Mouse (Mus musculus) MEL (cell line): ENCODE measurements around the gene Rasal3. TPM values are rescaled to one million over a fixed set of nuclear protein-coding genes. Genes with fewer than 3 reads are reported as not detected.

Experiments used
- DNase-seq: peaks from one replicate; pipeline ENCODE4 v3.0.0; 2011; ENCODE audit warnings: low read depth, low spot score
- H3K27ac ChIP-seq: 2 replicates; pipeline ENCODE4 v1.5.1; 2012; ENCODE audit warnings: low read depth, mild to moderate bottlenecking, control low read depth, low read length, moderate library complexity; ENCODE audit not compliant: control insufficient read depth
- H3K27me3 ChIP-seq, 2 experiments: fragments of 150-350 bp in 1 of 2; sonication (generic) in 1 of 2; 2 replicates each; pipeline ENCODE4 v1.6.1; 2012; ENCODE audit warnings: low read length in 2 of 2, mild to moderate bottlenecking in 2 of 2, improper control_type of control experiment in 1 of 2, moderate library complexity in 1 of 2; ENCODE audit not compliant: insufficient read depth in 2 of 2, control insufficient read depth in 1 of 2
- H3K36me3 ChIP-seq, 2 experiments: 2 replicates each; pipeline ENCODE4 v1.6.1; 2012 to 2014; ENCODE audit warnings: low read length in 2 of 2, improper control_type of control experiment in 1 of 2, inconsistent platforms in 1 of 2, mild to moderate bottlenecking in 1 of 2; ENCODE audit not compliant: insufficient read depth in 2 of 2, control insufficient read depth in 1 of 2
- H3K4me1 ChIP-seq, 2 experiments: fragments of 150-350 bp in 1 of 2; sonication (generic) in 1 of 2; 2 replicates each; pipeline ENCODE4 v1.6.1; 2012; ENCODE audit warnings: low read length in 2 of 2, improper control_type of control experiment in 1 of 2, mild to moderate bottlenecking in 1 of 2; ENCODE audit not compliant: insufficient read depth in 2 of 2, control insufficient read depth in 1 of 2
- H3K4me3 ChIP-seq, 2 experiments: fragments of 150-350 bp in 1 of 2; sonication (generic) in 1 of 2; 2 replicates each; pipeline ENCODE4 v1.5.1; 2012; ENCODE audit warnings: low read depth in 2 of 2, low read length in 2 of 2, mild to moderate bottlenecking in 2 of 2, moderate library complexity in 2 of 2, control low read depth in 1 of 2, improper control_type of control experiment in 1 of 2; ENCODE audit not compliant: control insufficient read depth in 1 of 2, insufficient read depth in 1 of 2
- H3K79me2 ChIP-seq: 2 replicates; pipeline ENCODE4 v1.6.1; 2012; ENCODE audit warnings: mild to moderate bottlenecking, low read length, moderate library complexity; ENCODE audit not compliant: control insufficient read depth, poor library complexity, insufficient read depth
- H3K9ac ChIP-seq: 2 replicates; pipeline ENCODE4 v1.6.1; 2012; ENCODE audit warnings: low read depth, mild to moderate bottlenecking, control low read depth, low read length, moderate library complexity; ENCODE audit not compliant: control insufficient read depth, poor library complexity, severe bottlenecking
- H3K9me3 ChIP-seq: fragments of 150-350 bp; sonication (generic); replicated peaks from 2 replicates; pipeline ENCODE4 v1.6.1; 2012; ENCODE audit warnings: mild to moderate bottlenecking, low read length, improper control_type of control experiment, moderate library complexity; ENCODE audit not compliant: insufficient read depth
- CHD2 ChIP-seq: IDR thresholded peaks from 2 replicates; pipeline ENCODE4 v1.6.1; 2011; ENCODE audit warnings: low read length, improper control_type of control experiment
- EP300 ChIP-seq, 2 experiments: IDR thresholded peaks; 2 replicates each; pipeline ENCODE4 v1.6.1; 2011; ENCODE audit warnings: improper control_type of control experiment in 2 of 2, low read length in 2 of 2, low read depth in 1 of 2, mild to moderate bottlenecking in 1 of 2
- HCFC1 ChIP-seq: IDR thresholded peaks from 2 replicates; pipeline ENCODE4 v1.6.1; 2012; ENCODE audit warnings: low read depth, mild to moderate bottlenecking, inconsistent platforms, low read length, improper control_type of control experiment, moderate library complexity
- JUND ChIP-seq: IDR thresholded peaks from 2 replicates; pipeline ENCODE4 v1.6.1; 2011; ENCODE audit warnings: low read depth, mild to moderate bottlenecking, improper control_type of control experiment, low read length
- MAFK ChIP-seq: IDR thresholded peaks from 2 replicates; pipeline ENCODE4 v1.6.1; 2011; ENCODE audit warnings: low read depth, mild to moderate bottlenecking, low read length, improper control_type of control experiment, borderline replicate concordance
- MAX ChIP-seq: IDR thresholded peaks from 2 replicates; pipeline ENCODE4 v1.6.1; 2011; ENCODE audit warnings: low read length, improper control_type of control experiment
- MAZ ChIP-seq: IDR thresholded peaks from 2 replicates; pipeline ENCODE4 v1.6.1; 2012; ENCODE audit warnings: low read depth, mild to moderate bottlenecking, inconsistent platforms, low read length, improper control_type of control experiment
- MXI1 ChIP-seq: IDR thresholded peaks from 2 replicates; pipeline ENCODE4 v1.6.1; 2011; ENCODE audit warnings: mild to moderate bottlenecking, low read depth, low read length, improper control_type of control experiment
- MYC ChIP-seq: IDR thresholded peaks from 2 replicates; pipeline ENCODE4 v1.6.1; 2011; ENCODE audit warnings: low read depth, mild to moderate bottlenecking, low read length, improper control_type of control experiment, moderate library complexity
- NELFE ChIP-seq: IDR thresholded peaks from 2 replicates; pipeline ENCODE4 v1.6.1; 2011; ENCODE audit warnings: low read depth, low read length, improper control_type of control experiment
- NRF1 ChIP-seq: IDR thresholded peaks from 2 replicates; pipeline ENCODE4 v1.6.1; 2014; ENCODE audit warnings: low read depth, mild to moderate bottlenecking, inconsistent platforms, low read length, improper control_type of control experiment, moderate library complexity; ENCODE audit not compliant: poor library complexity, insufficient read depth, severe bottlenecking
- POLR2A ChIP-seq, 2 experiments: IDR thresholded peaks; 2 replicates each; pipeline ENCODE4 v1.6.1; 2011 to 2012; ENCODE audit warnings: low read length in 2 of 2, mild to moderate bottlenecking in 2 of 2, control low read depth in 1 of 2, improper control_type of control experiment in 1 of 2, low read depth in 1 of 2, moderate library complexity in 1 of 2; ENCODE audit not compliant: control insufficient read depth in 1 of 2, insufficient read depth in 1 of 2, poor library complexity in 1 of 2
- SIN3A ChIP-seq: IDR thresholded peaks from 2 replicates; pipeline ENCODE4 v1.6.1; 2012; ENCODE audit warnings: low read length, improper control_type of control experiment, inconsistent platforms
- TBP ChIP-seq: IDR thresholded peaks from 2 replicates; pipeline ENCODE4 v1.8.0; 2011; ENCODE audit warnings: low read depth, low read length, improper control_type of control experiment
- TCF12 ChIP-seq: IDR thresholded peaks from 2 replicates; pipeline ENCODE4 v1.6.1; 2014; ENCODE audit warnings: low read depth, mild to moderate bottlenecking, inconsistent platforms, low read length, improper control_type of control experiment, moderate library complexity
- USF1 ChIP-seq: IDR thresholded peaks from 2 replicates; pipeline ENCODE4 v1.6.1; 2014; ENCODE audit warnings: low read depth, mild to moderate bottlenecking, inconsistent platforms, low read length, improper control_type of control experiment, moderate library complexity
- USF2 ChIP-seq, 2 experiments: IDR thresholded peaks; 2 replicates each; pipeline ENCODE4 v1.6.1; 2011 to 2012; ENCODE audit warnings: improper control_type of control experiment in 2 of 2, low read length in 2 of 2, borderline replicate concordance in 1 of 2, inconsistent platforms in 1 of 2, low read depth in 1 of 2, mild to moderate bottlenecking in 1 of 2; ENCODE audit not compliant: insufficient read depth in 1 of 2
- ZKSCAN1 ChIP-seq: IDR thresholded peaks from 2 replicates; pipeline ENCODE4 v1.6.1; 2012; ENCODE audit warnings: low read depth, mild to moderate bottlenecking, inconsistent platforms, low read length, improper control_type of control experiment, moderate library complexity
- ZNF384 ChIP-seq: IDR thresholded peaks from 2 replicates; pipeline ENCODE4 v1.6.1; 2012; ENCODE audit warnings: low read depth, mild to moderate bottlenecking, inconsistent platforms, low read length, improper control_type of control experiment
- polyA plus RNA-seq, 2 experiments: library from polyadenylated mRNA; stranded (reverse) in 1 of 2; unstranded in 1 of 2; fragments of >175 nt in 1 of 2; fragments of >200 nt in 1 of 2; gene quantifications; 2 replicates each; pipeline versions ENCODE4 v1.2.1 to v1.2.4; 2012; ENCODE audit warnings: low replicate concordance in 2 of 2, low read depth in 1 of 2; ENCODE audit not compliant: insufficient read length in 2 of 2, insufficient read depth in 1 of 2, missing spikeins in 1 of 2
- total RNA-seq: library from RNA; depleted of rRNA; stranded (reverse); fragments of 300-350 nt; gene quantifications from 2 replicates; pipeline ENCODE4 v1.2.3, GENCODE M21; 2012

Gene Rasal3
- total and polyA plus RNA-seq, 3 experiments, result 0.04 TPM; not detected in 1

DNA sequence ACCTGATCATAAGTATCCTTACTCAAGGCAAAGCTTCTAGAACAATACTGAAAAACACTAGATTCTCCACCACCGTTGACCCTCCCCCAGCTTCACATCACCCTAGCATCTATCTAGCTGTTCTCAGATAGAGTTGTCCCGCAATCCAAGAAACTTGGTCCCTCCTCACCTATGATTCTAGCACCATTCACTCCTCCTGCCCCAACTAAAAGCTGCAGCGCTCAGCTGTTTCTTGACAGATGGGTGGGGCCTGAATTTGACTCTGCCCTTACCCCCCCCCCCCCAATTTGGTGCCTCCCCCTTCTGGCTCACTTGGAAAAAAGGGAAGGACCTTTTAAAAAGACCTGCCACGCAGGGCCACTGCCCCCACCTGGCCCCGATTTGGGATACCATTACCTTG lies 38.5 kb downstream of the Rasal3 start:
- Histone ChIP-seq H3K27ac (peak overlapping the region; percentile 71), H3K9ac (peak overlapping the region; percentile 89), H3K9me3 (no peaks in the 10 kb centered on the region)

DNA sequence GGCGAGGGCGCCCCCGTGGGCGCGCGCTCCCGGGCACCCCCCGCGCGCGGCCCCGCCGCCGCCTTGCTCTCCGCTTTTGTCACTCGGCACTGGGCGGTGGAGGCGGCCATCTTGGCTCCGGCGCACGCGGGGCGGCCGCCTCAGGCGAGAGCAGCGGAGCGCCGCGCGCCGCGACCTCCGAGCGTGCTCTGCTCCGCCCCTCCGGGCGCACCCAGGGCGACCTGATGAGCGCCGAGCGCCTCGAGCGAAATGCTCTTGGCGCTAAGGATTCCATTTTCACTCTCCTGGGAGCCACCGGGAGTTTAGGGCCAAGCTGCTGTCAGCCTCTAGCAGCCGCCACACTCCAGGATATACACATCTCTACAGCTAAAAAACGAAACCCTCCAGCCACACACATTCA lies 39.1 kb downstream of the Rasal3 start:
- peak overlapping the region; percentile 68 for H3K27ac ChIP-seq
- H3K36me3 ChIP-seq, result peaks cover 3 to 19% of the 10 kb centered on the region in 2 experiments; a peak in 3 of 4 replicates
- TF ChIP-seq NRF1 (peak; percentile 45; the same call in 1 of the 2 replicates), SIN3A (peak; percentile 90), USF2 (IDR thresholded peaks at IDR 0.05; ENCODE audit: borderline replicate concordance in 1 of 2, insufficient read depth in 1 of 2, low read depth in 1 of 2, low read length in 2 of 2) (no peak), MAX (peak; percentile 89), USF1 (peak; percentile 62), JUND (no peak), MYC (peak; percentile 81; the same call in 1 of the 2 replicates), MXI1 (peak; percentile 92), MAFK (no peak), NELFE (peak; percentile 50), POLR2A (IDR thresholded peaks at IDR 0.05; ENCODE audit: control insufficient read depth in 1 of 2, insufficient read depth in 1 of 2, low read depth in 1 of 2, low read length in 2 of 2, poor library complexity in 1 of 2) (peak; percentile 45 to 65; a peak in 2 of 4 replicates), MAZ (peak; percentile 71; the same call in 1 of the 2 replicates), ZNF384 (no peak), ZKSCAN1 (no peak), TBP (peak; percentile 15; the same call in 1 of the 2 replicates), TCF12 (peak; percentile 43), HCFC1 (peak; percentile 88)
- no peaks in the 10 kb centered on the region for H3K9me3 ChIP-seq
- H3K4me3 ChIP-seq, result peak overlapping the region; percentile 55 to 94
- peaks cover 19% of the 10 kb centered on the region for H3K79me2 ChIP-seq
- peak overlapping the region; percentile 95 for H3K9ac ChIP-seq
- DNase-seq, result peak; percentile 91
- H3K27me3 ChIP-seq, result no peaks in the 10 kb centered on the region
- peaks cover 5 to 26% of the 10 kb centered on the region in 2 experiments for H3K4me1 ChIP-seq

More for the DNA sequence above, 38.5 kb downstream of the Rasal3 start:
- Histone ChIP-seq H3K79me2 (peaks cover 19% of the 10 kb centered on the region), H3K36me3 (peaks cover 3 to 19% of the 10 kb centered on the region in 2 experiments; a peak in 3 of 4 replicates), H3K27me3 (no peaks in the 10 kb centered on the region), H3K4me1 (peaks cover 5 to 26% of the 10 kb centered on the region in 2 experiments), H3K4me3 (peak overlapping the region; percentile 55 to 94)
- TF ChIP-seq SIN3A (peak; percentile 41), CHD2 (no peak), MYC (0 out of 2 replicates have a peak, but pooled peaks have one; percentile 27), MAZ (peak; percentile 36; the same call in 1 of the 2 replicates), EP300 (IDR thresholded peaks at IDR 0.05; ENCODE audit: low read depth in 1 of 2, low read length in 2 of 2) (no peak), TCF12 (no peak)
- peak; percentile 65 for DNase-seq
